Mouse (Mus musculus) ES-Bruce4 (cell line): ENCODE data around the gene Bicdl2.

Experiments used
- CTCF ChIP-seq: IDR thresholded peaks from one replicate; pipeline ENCODE4 v1.8.1; 2011; ENCODE audit warnings: low read depth, low read length
- EP300 ChIP-seq: IDR thresholded peaks from 2 replicates; pipeline ENCODE4 v1.6.1; 2011; ENCODE audit warnings: low read depth, low read length; ENCODE audit not compliant: insufficient read depth
- POLR2A ChIP-seq: IDR thresholded peaks from one replicate; pipeline ENCODE4 v1.8.1; 2011; ENCODE audit warnings: low read length; ENCODE audit not compliant: insufficient read depth

GRCm38 (mm10) chr17:23630195-23631020 is 29.9 kb upstream of the Bicdl2 start:
- TF ChIP-seq CTCF (peak; percentile 92), POLR2A (no peak), EP300 (0 out of 2 replicates have a peak, but pooled peaks have one; percentile 11)
